Mouse (Mus musculus) hindbrain, postnatal 0 days (tissue): Measurements from ENCODE around the gene Gm20388. TPM values are rescaled to one million over a fixed set of nuclear protein-coding genes. Genes with fewer than 3 reads are reported as not detected.
A peak's percentile ranks its signal among the peaks of the same experiment; 100 is the strongest.

Experiments used
- ATAC-seq: fragments of 200-750 bp; cut with Nextera tagmentation; 2 replicates; pipeline ENCODE4 v1.8.0; 2017; ENCODE audit warnings: mild to moderate bottlenecking, moderate TSS enrichment, moderate library complexity
- DNase-seq: peaks from one replicate; pipeline ENCODE4 v3.0.0-alpha.2; 2015; ENCODE audit warnings: low spot score
- H3K27ac ChIP-seq: fragments of 300-500 bp; sonication (generic); 2 replicates; pipeline ENCODE4 v1.5.1; 2014; ENCODE audit warnings: mild to moderate bottlenecking
- H3K27me3 ChIP-seq: fragments of 300-500 bp; sonication (generic); 2 replicates; pipeline ENCODE4 v1.6.1; 2014; ENCODE audit warnings: low read length, mixed read lengths; ENCODE audit not compliant: insufficient read depth
- H3K36me3 ChIP-seq: fragments of 300-500 bp; sonication (generic); 2 replicates; pipeline ENCODE4 v1.6.1; 2014; ENCODE audit warnings: low read length, mixed read lengths; ENCODE audit not compliant: insufficient read depth
- H3K4me1 ChIP-seq: fragments of 300-500 bp; sonication (generic); 2 replicates; pipeline ENCODE4 v1.6.1; 2014; ENCODE audit warnings: antibody characterized with exemption, low read length, mixed read lengths; ENCODE audit not compliant: insufficient read depth
- H3K4me2 ChIP-seq: fragments of 300-500 bp; sonication (generic); 2 replicates; pipeline ENCODE4 v1.6.1; 2014; ENCODE audit warnings: low read depth, mild to moderate bottlenecking, low read length, moderate library complexity, mixed read lengths
- H3K4me3 ChIP-seq: fragments of 300-500 bp; sonication (generic); 2 replicates; pipeline ENCODE4 v1.5.1; 2014; ENCODE audit warnings: low read length
- H3K9ac ChIP-seq: fragments of 300-500 bp; sonication (generic); replicated peaks from 2 replicates; pipeline ENCODE4 v1.6.1; 2014; ENCODE audit warnings: mild to moderate bottlenecking, low read length, moderate library complexity, mixed read lengths
- H3K9me3 ChIP-seq: fragments of 300-500 bp; sonication (generic); 2 replicates; pipeline ENCODE4 v1.6.1; 2016; ENCODE audit warnings: low read length, mixed read lengths
- CTCF ChIP-seq: IDR thresholded peaks from 2 replicates; pipeline ENCODE4 v1.5.1; 2016; ENCODE audit warnings: antibody characterized with exemption, control low read depth, low read depth
- WGBS: fragments of 180-500 bp; shearing (Covaris S2); extraction: QIAGEN DNeasy Blood & Tissue Kit; methylation state at CpG from one replicate; pipeline ENCODE4 v1.1.7; 2014; 5-methylcytosine and 5-hydroxymethylcytosine counted together
- polyA plus RNA-seq: library from polyadenylated mRNA; unstranded; fragments of >200 nt; fragmentation: Nextera tagmentation; extraction: Ambion mirVana; gene quantifications from 2 replicates; pipeline ENCODE4 v1.2.1, GENCODE M21; 2015
- total RNA-seq: library from RNA; depleted of rRNA; stranded (reverse); fragments of >200 nt; gene quantifications from 2 replicates; pipeline ENCODE4 v1.2.3, GENCODE M21; 2014

The Gm20388 gene
- total and polyA plus RNA-seq, 2 experiments from 2014 or later: 71.3 TPM; not detected in 1

DNA sequence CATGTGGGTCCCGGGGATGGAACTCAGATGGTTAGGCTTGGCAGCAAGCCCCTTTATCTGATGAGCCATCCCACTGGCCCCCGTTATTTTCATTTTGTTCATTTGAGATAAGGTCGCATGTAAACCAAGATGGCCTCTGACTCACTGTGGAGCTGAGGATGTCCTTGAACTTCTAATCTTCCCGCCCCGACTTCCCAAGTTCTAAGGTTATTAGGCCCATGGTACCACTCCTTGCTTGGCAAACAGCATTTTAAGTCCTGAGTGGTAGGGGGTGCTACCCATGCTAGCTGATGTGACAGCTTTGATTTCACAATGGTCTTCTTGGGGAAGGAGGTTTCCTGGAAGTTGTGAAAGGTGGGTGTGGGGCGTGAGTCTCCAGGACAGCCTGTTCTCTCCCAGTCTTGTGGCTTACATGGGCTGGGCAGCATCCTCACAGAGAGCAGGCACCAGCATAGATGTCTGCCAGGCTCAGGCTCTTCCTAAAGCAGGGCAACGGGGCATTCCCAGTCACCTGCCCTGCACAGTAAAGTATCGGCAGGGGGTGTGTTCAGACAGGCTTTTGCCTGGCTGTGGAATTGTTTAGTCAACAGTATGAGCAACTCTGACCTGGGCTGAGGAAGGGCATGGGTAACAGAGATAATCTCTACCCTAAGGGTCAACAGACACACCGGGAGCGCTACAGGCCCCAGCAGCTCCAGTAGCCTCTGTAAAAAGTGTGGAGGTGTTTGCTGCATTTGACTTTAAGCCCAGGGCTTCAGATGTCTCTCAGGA lies 132.1 kb downstream of the Gm20388 start:
- no peaks in the 10 kb centered on the region for H3K27me3 ChIP-seq
- ATAC-seq: no peak
- H3K36me3 ChIP-seq: no peaks in the 10 kb centered on the region
- H3K9me3 ChIP-seq: no peaks in the 10 kb centered on the region
- no peak overlapping the region for H3K4me2 ChIP-seq
- no peak overlapping the region for H3K9ac ChIP-seq
- WGBS: 82% methylated on average over 10 of the region's 10 CpGs
- no peaks in the 10 kb centered on the region for H3K4me1 ChIP-seq
- H3K27ac ChIP-seq: no peak overlapping the region
- no peak overlapping the region for H3K4me3 ChIP-seq
- TF ChIP-seq CTCF: no peak
- DNase-seq: no peak

DNA sequence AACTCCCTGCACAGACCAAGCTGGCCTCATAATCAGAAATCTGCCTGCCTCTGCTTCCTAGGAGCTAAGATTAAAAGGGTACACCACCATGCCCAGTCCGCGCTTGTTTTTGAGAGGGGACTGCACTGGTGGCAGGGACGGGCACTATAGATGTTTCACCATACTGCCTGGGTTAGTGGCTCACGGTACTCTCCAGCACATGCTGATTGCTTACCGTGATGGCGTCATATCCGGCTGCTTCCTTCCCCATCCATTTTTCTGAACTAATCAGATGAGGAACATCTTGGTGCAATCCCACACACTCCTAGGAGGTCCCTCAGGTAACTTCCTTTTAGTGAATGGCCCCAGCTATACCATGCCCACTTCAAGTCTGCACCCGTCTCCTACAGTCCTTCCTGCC lies 134.3 kb downstream of the Gm20388 start:
- Histone ChIP-seq H3K27ac (no peak overlapping the region), H3K9me3 (no peaks in the 10 kb centered on the region), H3K9ac (no peak overlapping the region), H3K4me2 (no peak overlapping the region), H3K36me3 (no peaks in the 10 kb centered on the region), H3K27me3 (no peaks in the 10 kb centered on the region; the same call in 1 of the 2 replicates), H3K4me1 (no peaks in the 10 kb centered on the region), H3K4me3 (no peak overlapping the region)
- TF ChIP-seq CTCF: no peak
- DNase-seq: no peak
- 89% methylated on average over 8 of the region's 8 CpGs for WGBS
- no peak for ATAC-seq

DNA sequence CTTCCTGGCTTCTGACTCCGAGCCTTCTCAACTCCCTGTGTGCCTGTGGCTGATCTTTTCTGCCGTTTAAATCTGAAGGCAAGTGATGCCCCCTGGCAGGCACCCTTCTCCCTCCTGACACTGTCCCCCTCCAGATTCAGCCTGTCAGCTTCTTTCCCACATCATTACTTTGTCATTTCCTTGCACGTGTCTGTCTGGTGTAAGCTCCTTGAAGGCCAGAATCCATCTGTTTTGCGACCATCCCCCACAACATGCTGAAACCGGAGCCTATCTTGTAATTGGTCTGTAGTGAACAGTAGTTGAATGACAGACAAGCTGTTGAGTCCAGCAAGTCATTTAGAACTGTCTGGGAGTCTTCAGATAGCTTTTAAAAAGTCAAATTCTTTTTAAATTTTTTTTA lies 134.8 kb downstream of the Gm20388 start:
- ATAC-seq: no peak
- no peak for DNase-seq
- 61% methylated on average over 5 of the region's 5 CpGs for WGBS
- Histone ChIP-seq H3K27me3 (no peaks in the 10 kb centered on the region; the same call in 1 of the 2 replicates), H3K4me3 (no peak overlapping the region), H3K4me1 (no peaks in the 10 kb centered on the region), H3K9me3 (no peaks in the 10 kb centered on the region), H3K4me2 (no peak overlapping the region), H3K27ac (no peak overlapping the region), H3K36me3 (no peaks in the 10 kb centered on the region), H3K9ac (no peak overlapping the region)
- no peak for TF ChIP-seq CTCF

DNA sequence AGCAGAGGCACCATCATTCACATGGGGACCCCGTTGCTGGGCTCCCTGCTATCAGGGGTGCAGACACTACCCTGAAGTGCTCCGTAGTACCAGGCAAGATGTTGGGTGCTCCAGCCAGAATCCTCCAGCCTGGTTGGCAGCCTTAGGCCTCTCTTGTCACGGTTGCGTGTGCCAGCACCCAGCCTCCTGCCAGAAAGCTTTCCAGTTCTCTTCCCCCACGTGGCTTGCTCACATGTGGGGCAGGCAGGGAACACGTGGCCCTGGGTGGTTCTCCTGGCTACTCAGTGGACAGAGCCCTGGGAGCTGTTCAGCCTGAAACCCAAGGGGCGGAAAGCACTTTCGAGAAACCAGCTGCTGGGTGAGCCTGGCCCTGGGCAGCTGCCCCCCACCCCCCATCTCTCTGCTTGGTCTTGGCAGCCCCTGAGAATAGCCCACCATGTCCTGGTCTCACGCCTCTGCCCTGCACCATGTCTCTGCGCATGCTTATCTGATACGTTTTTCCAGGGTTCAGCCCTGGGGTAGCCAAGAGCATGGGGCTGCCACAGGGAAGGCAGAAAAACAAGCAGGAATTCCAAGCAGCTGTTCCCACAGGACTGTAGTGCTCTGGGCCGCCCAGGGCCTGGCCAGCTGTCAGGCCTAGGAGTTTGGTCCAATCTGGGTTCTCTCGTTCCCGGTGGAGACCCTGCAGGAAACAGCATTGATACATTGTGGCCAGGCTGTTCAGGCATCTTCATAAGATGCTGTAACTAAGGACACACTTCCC lies 135.8 kb downstream of the Gm20388 start:
- H3K4me1 ChIP-seq: no peaks in the 10 kb centered on the region; the same call in 1 of the 2 replicates
- H3K36me3 ChIP-seq: no peaks in the 10 kb centered on the region
- no peaks in the 10 kb centered on the region; the same call in 1 of the 2 replicates for H3K27me3 ChIP-seq
- 47% methylated on average over 14 of the region's 14 CpGs for WGBS
- TF ChIP-seq CTCF: no peak
- H3K4me2 ChIP-seq: no peak overlapping the region
- H3K27ac ChIP-seq: no peak overlapping the region
- H3K9me3 ChIP-seq: no peaks in the 10 kb centered on the region
- ATAC-seq (peak; percentile 92), DNase-seq (peak; percentile 82)
- H3K4me3 ChIP-seq: no peak overlapping the region
- H3K9ac ChIP-seq: no peak overlapping the region

DNA sequence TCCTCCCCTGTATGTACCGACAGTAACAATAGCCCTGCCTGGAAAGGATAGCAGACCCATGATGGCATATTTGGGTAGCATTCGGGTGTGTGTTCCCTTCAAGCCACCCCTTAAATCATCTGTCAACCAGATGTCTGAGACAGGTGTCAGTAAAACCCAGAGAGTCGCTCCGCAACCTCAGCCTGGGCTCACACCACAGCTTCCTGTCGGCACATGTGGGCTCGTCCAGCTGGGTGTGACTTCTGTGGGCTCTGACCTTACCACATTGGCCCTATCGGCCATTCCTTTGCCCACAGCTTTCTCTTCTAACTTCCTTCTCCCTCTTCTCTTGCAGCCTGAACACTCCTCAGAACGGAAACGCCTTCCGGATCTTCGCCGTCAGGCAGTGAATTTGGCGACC lies 139.3 kb downstream of the Gm20388 start:
- no peak for TF ChIP-seq CTCF
- no peak for ATAC-seq
- Histone ChIP-seq H3K27ac (no peak overlapping the region), H3K4me2 (no peak overlapping the region), H3K27me3 (no peaks in the 10 kb centered on the region; the same call in 1 of the 2 replicates), H3K36me3 (no peaks in the 10 kb centered on the region), H3K9me3 (no peaks in the 10 kb centered on the region), H3K9ac (no peak overlapping the region), H3K4me3 (no peak overlapping the region), H3K4me1 (no peaks in the 10 kb centered on the region; the same call in 1 of the 2 replicates)
- no peak for DNase-seq
- 92% methylated on average over 13 of the region's 13 CpGs for WGBS

DNA sequence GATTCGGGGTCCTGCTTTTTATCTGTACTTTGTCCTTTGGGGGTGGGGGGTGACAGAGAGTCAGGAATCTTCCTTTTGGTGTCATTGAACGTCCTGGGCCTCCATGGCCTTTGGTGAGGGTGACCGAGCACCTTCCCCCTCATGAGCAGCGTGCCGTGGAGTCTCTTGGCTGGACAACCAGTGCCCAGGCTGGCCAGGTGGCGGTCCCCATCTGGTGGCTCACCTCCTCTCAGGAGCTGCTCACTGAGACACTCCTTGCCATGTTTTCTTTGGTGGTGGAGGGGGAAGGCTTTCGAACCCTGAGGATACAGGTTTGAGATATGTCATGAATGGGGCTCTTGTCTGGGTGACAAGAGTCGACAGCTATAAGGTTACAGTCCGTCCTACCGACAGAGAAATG lies 139.7 kb downstream of the Gm20388 start:
- Histone ChIP-seq H3K9ac (no peak overlapping the region), H3K27me3 (no peaks in the 10 kb centered on the region; the same call in 1 of the 2 replicates), H3K36me3 (no peaks in the 10 kb centered on the region), H3K4me3 (no peak overlapping the region), H3K4me1 (no peaks in the 10 kb centered on the region; the same call in 1 of the 2 replicates), H3K4me2 (no peak overlapping the region), H3K9me3 (no peaks in the 10 kb centered on the region), H3K27ac (no peak overlapping the region)
- ATAC-seq: no peak
- DNase-seq: no peak
- 82% methylated on average over 10 of the region's 10 CpGs for WGBS
- TF ChIP-seq CTCF: no peak
